Mouse (Mus musculus) adrenal gland, postnatal 0 days (tissue): ENCODE results near the gene 4930453N24Rik. TPM values are rescaled to one million over a fixed set of nuclear protein-coding genes. Genes with fewer than 3 reads are reported as not detected.

Experiments used
- polyA plus RNA-seq: library from polyadenylated mRNA; unstranded; fragments of >200 nt; fragmentation: Nextera tagmentation; extraction: Ambion mirVana; gene quantifications from 2 replicates; pipeline ENCODE4 v1.2.1, GENCODE M21; 2015

Gene 4930453N24Rik
- 25.5 and 25.6 TPM in 2 replicates for polyA plus RNA-seq

DNA sequence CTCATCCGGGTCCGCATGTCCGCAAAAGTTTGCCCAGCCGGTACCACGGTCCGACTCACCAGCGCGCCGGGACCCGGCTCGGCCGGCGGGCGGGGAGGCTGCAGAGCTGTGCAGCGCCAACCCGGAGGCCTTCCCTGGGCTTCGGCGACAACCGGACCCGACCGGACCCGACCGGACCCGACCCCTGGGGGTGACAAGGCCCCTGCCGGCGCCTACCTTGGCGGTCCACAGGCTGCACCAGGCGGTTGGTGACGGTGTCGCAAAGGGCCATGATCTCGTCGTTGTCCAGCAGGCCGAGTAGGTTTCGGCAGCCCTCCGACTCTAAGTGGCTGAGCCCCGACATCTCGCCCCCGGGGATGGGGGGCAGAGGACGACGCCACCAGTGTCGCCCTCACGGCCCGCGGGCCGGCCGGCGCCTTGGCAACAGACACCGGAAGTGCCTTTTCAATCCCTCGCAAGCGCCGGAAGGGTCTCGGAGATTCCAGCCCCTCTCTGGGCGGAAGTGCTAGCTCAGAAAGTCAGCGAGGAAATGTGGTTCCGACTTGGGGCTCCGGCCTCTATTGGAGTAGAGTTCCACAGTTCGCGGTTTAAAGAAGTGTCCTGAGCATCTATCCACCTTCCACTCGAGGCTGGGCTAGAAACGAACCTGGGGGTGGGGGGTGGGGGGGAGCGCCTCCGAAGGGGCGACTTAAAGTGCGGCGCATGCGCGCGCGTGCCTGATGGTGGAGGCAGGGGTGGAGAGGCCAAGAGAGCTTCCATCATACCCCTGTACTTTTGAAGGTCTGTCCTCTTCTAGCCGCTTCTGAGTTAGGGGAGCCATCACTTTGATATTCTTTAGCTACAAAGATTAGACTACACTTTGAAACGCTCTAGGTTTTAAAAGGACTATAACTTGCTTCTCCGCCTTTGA lies at the start of gene 4930453N24Rik:
Gene 4930453N24Rik (minus strand): TSS at position 641 of the 910 bp plus-strand sequence.

Other genes starting within 250 kb of the 4930453N24Rik start
- not detected in 2 replicates for gene Csnka2ip, start 168.8 kb downstream of the 4930453N24Rik start, polyA plus RNA-seq
- 5.2 and 5.4 TPM in 2 replicates for gene Zfp654, start 80.5 kb upstream of the 4930453N24Rik start, polyA plus RNA-seq
- 37.9 and 58.4 TPM in 2 replicates for gene Cggbp1, start 80.8 kb upstream of the 4930453N24Rik start, polyA plus RNA-seq